Mouse (Mus musculus) midbrain, embryonic 14.5 days (tissue): ENCODE data around the gene Sertad4. TPM values are rescaled to one million over a fixed set of nuclear protein-coding genes. Genes with fewer than 3 reads are reported as not detected.

ENCODE experiments used
- ATAC-seq: fragments of 200-750 bp; cut with Nextera tagmentation; 2 replicates; pipeline ENCODE4 v1.8.0; 2017; ENCODE audit warnings: moderate number of reproducible peaks, moderate library complexity; ENCODE audit not compliant: low FRiP score, low TSS enrichment
- DNase-seq: peaks from one replicate; pipeline ENCODE4 v3.0.0-alpha.2; 2015
- H3K27ac ChIP-seq: fragments of 300-500 bp; sonication (generic); replicated peaks from 2 replicates; pipeline ENCODE4 v1.5.1; 2014; ENCODE audit warnings: mild to moderate bottlenecking, low read depth, low read length, moderate library complexity
- H3K27me3 ChIP-seq: fragments of 300-500 bp; sonication (generic); 2 replicates; pipeline ENCODE4 v1.6.1; 2014; ENCODE audit warnings: low read length, control low read depth, mixed read lengths; ENCODE audit not compliant: control insufficient read depth, insufficient read depth
- H3K36me3 ChIP-seq: fragments of 300-500 bp; sonication (generic); 2 replicates; pipeline ENCODE4 v1.6.1; 2014; ENCODE audit warnings: low read length, control low read depth; ENCODE audit not compliant: control insufficient read depth, insufficient read depth
- H3K4me1 ChIP-seq: fragments of 300-500 bp; sonication (generic); 2 replicates; pipeline ENCODE4 v1.6.1; 2014; ENCODE audit warnings: mild to moderate bottlenecking, antibody characterized with exemption, low read length, control low read depth; ENCODE audit not compliant: control insufficient read depth, insufficient read depth
- H3K4me2 ChIP-seq: fragments of 300-500 bp; sonication (generic); 2 replicates; pipeline ENCODE4 v1.6.1; 2014; ENCODE audit warnings: mild to moderate bottlenecking, low read length, moderate library complexity
- H3K4me3 ChIP-seq: fragments of 300-500 bp; sonication (generic); replicated peaks from 2 replicates; pipeline ENCODE4 v1.5.1; 2014; ENCODE audit warnings: low read depth, low read length
- H3K9ac ChIP-seq: fragments of 300-500 bp; sonication (generic); replicated peaks from 2 replicates; pipeline ENCODE4 v1.6.1; 2014; ENCODE audit warnings: mild to moderate bottlenecking, low read length, moderate library complexity
- H3K9me3 ChIP-seq: fragments of 300-500 bp; sonication (generic); 2 replicates; pipeline ENCODE4 v1.6.1; 2016; ENCODE audit warnings: low read length, control low read depth, mixed read lengths; ENCODE audit not compliant: control insufficient read depth
- WGBS: fragments of 180-500 bp; shearing (Covaris S2); extraction: QIAGEN DNeasy Blood & Tissue Kit; methylation state at CpG from one replicate; pipeline ENCODE4 v1.1.7; 2014; 5-methylcytosine and 5-hydroxymethylcytosine counted together
- polyA plus RNA-seq: library from polyadenylated mRNA; unstranded; fragments of >200 nt; fragmentation: Nextera tagmentation; extraction: Ambion mirVana; gene quantifications from 2 replicates; pipeline ENCODE4 v1.2.1, GENCODE M21; 2014

Gene Sertad4
- polyA plus RNA-seq, 1 experiment from 2014 or later = 39.5 TPM

- Histone ChIP-seq H3K27ac (no peak overlapping the region), H3K4me3 (no peak overlapping the region), H3K9me3 (no peaks in the 10 kb centered on the region), H3K36me3 (no peaks in the 10 kb centered on the region), H3K27me3 (no peaks in the 10 kb centered on the region), H3K9ac (no peak overlapping the region), H3K4me2 (no peak overlapping the region), H3K4me1 (no peaks in the 10 kb centered on the region)
- no peak for ATAC-seq
- DNase-seq = no peak
- 88% methylated on average over 4 of the region's 4 CpGs for WGBS
Observed at GRCm38 (mm10) chr1:192880130-192880529, 24.6 kb upstream of the Sertad4 start.

- Histone ChIP-seq H3K9me3 (no peaks in the 10 kb centered on the region), H3K36me3 (no peaks in the 10 kb centered on the region), H3K27me3 (no peaks in the 10 kb centered on the region), H3K4me2 (no peak overlapping the region), H3K4me1 (no peaks in the 10 kb centered on the region), H3K4me3 (no peak overlapping the region), H3K27ac (no peak overlapping the region), H3K9ac (no peak overlapping the region)
- DNase-seq = no peak
- WGBS = 92% methylated on average over 7 of the region's 7 CpGs
- ATAC-seq = no peak
Observed at GRCm38 (mm10) chr1:192879086-192879580, 23.6 kb upstream of the Sertad4 start.

GRCm38 (mm10) chr1:192872841-192873240, 17.3 kb upstream of the Sertad4 start:
- no peak for ATAC-seq
- no peak overlapping the region for H3K27ac ChIP-seq
- H3K36me3 ChIP-seq = no peaks in the 10 kb centered on the region
- H3K27me3 ChIP-seq = no peaks in the 10 kb centered on the region
- H3K9ac ChIP-seq = no peak overlapping the region
- no peaks in the 10 kb centered on the region for H3K9me3 ChIP-seq
- DNase-seq = no peak
- no peak overlapping the region for H3K4me3 ChIP-seq
- 71% methylated on average over 5 of the region's 5 CpGs for WGBS
- H3K4me1 ChIP-seq = no peaks in the 10 kb centered on the region
- H3K4me2 ChIP-seq = no peak overlapping the region

- no peak overlapping the region for H3K4me3 ChIP-seq
- no peaks in the 10 kb centered on the region for H3K27me3 ChIP-seq
- no peaks in the 10 kb centered on the region for H3K4me1 ChIP-seq
- H3K9ac ChIP-seq = no peak overlapping the region
- DNase-seq = no peak
- WGBS = 90% methylated on average over 1 of the region's 1 CpGs
- ATAC-seq = no peak
- H3K4me2 ChIP-seq = no peak overlapping the region
- H3K36me3 ChIP-seq = no peaks in the 10 kb centered on the region
- H3K27ac ChIP-seq = no peak overlapping the region
- no peaks in the 10 kb centered on the region for H3K9me3 ChIP-seq
Observed at GRCm38 (mm10) chr1:192869761-192870160, 14.2 kb upstream of the Sertad4 start.

GRCm38 (mm10) chr1:192864440-192864839, 8.9 kb upstream of the Sertad4 start:
- Histone ChIP-seq H3K4me1 (no peaks in the 10 kb centered on the region), H3K4me3 (no peak overlapping the region), H3K36me3 (no peaks in the 10 kb centered on the region), H3K27me3 (no peaks in the 10 kb centered on the region), H3K9me3 (no peaks in the 10 kb centered on the region), H3K4me2 (no peak overlapping the region), H3K27ac (no peak overlapping the region), H3K9ac (no peak overlapping the region)
- no peak for DNase-seq
- 83% methylated on average over 3 of the region's 3 CpGs for WGBS
- ATAC-seq = no peak

- WGBS = 75% methylated on average over 5 of the region's 5 CpGs
- 0 out of 2 replicates have a peak, but pooled peaks cover 5% of the 10 kb centered on the region for H3K27me3 ChIP-seq
- H3K27ac ChIP-seq = no peak overlapping the region
- no peaks in the 10 kb centered on the region for H3K9me3 ChIP-seq
- H3K9ac ChIP-seq = no peak overlapping the region
- peaks cover 1% of the 10 kb centered on the region; the same call in 1 of the 2 replicates for H3K4me1 ChIP-seq
- H3K4me3 ChIP-seq = no peak overlapping the region
- ATAC-seq = no peak
- H3K4me2 ChIP-seq = no peak overlapping the region
- no peak for DNase-seq
- H3K36me3 ChIP-seq = no peaks in the 10 kb centered on the region
Observed at GRCm38 (mm10) chr1:192861305-192861960, 5.9 kb upstream of the Sertad4 start.

- H3K4me1 ChIP-seq = peaks cover 8% of the 10 kb centered on the region; the same call in 1 of the 2 replicates
- H3K27me3 ChIP-seq = 0 out of 2 replicates have a peak, but pooled peaks cover 5% of the 10 kb centered on the region
- H3K9ac ChIP-seq = no peak overlapping the region
- ATAC-seq (no peak), DNase-seq (no peak)
- H3K4me3 ChIP-seq = no peak overlapping the region
- H3K27ac ChIP-seq = no peak overlapping the region
- no peaks in the 10 kb centered on the region for H3K9me3 ChIP-seq
- H3K4me2 ChIP-seq = no peak overlapping the region
- WGBS = 45% methylated on average over 6 of the region's 6 CpGs
- no peaks in the 10 kb centered on the region for H3K36me3 ChIP-seq
Observed at GRCm38 (mm10) chr1:192860273-192860672, 4.7 kb upstream of the Sertad4 start.

GRCm38 (mm10) chr1:192857582-192857981, 2.0 kb upstream of the Sertad4 start:
- Histone ChIP-seq H3K27me3 (0 out of 2 replicates have a peak, but pooled peaks cover 5% of the 10 kb centered on the region), H3K9me3 (no peaks in the 10 kb centered on the region)
- WGBS = 92% methylated on average over 5 of the region's 5 CpGs

GRCm38 (mm10) chr1:192856931-192857330, 1.4 kb upstream of the Sertad4 start:
- Histone ChIP-seq H3K4me1 (peaks cover 30% of the 10 kb centered on the region), H3K4me3 (no peak overlapping the region), H3K36me3 (no peaks in the 10 kb centered on the region), H3K9me3 (no peaks in the 10 kb centered on the region), H3K4me2 (no peak overlapping the region), H3K27me3 (0 out of 2 replicates have a peak, but pooled peaks cover 5% of the 10 kb centered on the region), H3K27ac (no peak overlapping the region), H3K9ac (no peak overlapping the region)
- no peak for ATAC-seq
- WGBS = 67% methylated on average over 6 of the region's 6 CpGs
- no peak for DNase-seq

More at GRCm38 (mm10) chr1:192857582-192857981, 2.0 kb upstream of the Sertad4 start:
- Histone ChIP-seq H3K36me3 (no peaks in the 10 kb centered on the region), H3K4me1 (peaks cover 24% of the 10 kb centered on the region), H3K9ac (no peak overlapping the region), H3K4me2 (no peak overlapping the region), H3K4me3 (no peak overlapping the region), H3K27ac (no peak overlapping the region)
- ATAC-seq (no peak), DNase-seq (no peak)
